ENCODE assay signal across 26 mouse cellular contexts in the genomic region with DNA sequence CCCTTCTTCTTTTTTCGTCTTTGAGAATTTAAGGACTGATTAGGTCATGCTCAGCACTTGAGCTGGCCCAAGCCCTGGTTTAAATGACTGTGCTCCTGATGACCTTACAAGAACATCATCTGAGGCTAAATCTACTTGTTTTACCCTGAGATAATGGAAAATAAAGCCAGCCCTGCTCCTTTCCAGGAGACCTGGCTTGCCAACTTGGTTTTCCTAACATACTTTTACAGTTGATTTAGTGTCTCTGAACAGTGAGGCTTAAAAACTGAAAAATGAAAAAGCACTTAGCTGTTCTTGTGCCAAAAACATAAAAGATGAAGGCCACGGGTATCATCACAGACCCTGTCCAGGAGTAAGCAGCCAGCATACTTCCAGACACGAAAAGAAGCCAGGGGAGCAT. TPM values are rescaled to one million over a fixed set of nuclear protein-coding genes. Genes with fewer than 3 reads are reported as not detected.
DNase-seq lines count a peak whose midpoint lies in the region; ATAC-seq and TF ChIP-seq lines count a peak whose summit lies in the region.
"Had no signal": no experiment of that assay in that cellular context is flagged by ENCODE, and none has a peak within 500 bp of the region (broad histone marks: within the 10 kb centered on the region; RNA-seq: fewer than 3 reads in every experiment).

No protein-coding gene starts in this region.

- DNase-seq in adrenal gland, adult 2 months = peak; percentile 28
- DNase-seq in adrenal gland, postnatal 14 days = no peak
- peak; percentile 23 for DNase-seq in gastrocnemius, postnatal 14 days
- DNase-seq in gastrocnemius, postnatal 10 days = no peak
- no peak for DNase-seq in stomach, postnatal 0 days (ENCODE audit: low spot score)
- DNase-seq in neural tube, embryonic 10.5 days (ENCODE audit: extremely low spot score, low spot score) = no peak
- DNase-seq: adrenal gland, postnatal 10 days; cerebellum, adult 11 months; cerebellum, adult 2 months; cerebellum, adult 9-11 months; cerebellum, postnatal 25 days; forebrain, postnatal 0 days; heart, adult 2 months; heart, postnatal 14 days; heart, postnatal 4 days had no signal

- WGBS in stomach, embryonic 15.5 days = 43% methylated on average over 3 of the region's 3 CpGs
- WGBS in stomach, postnatal 0 days = 41% methylated on average over 3 of the region's 3 CpGs

- no peak for TF ChIP-seq CTCF in stomach, postnatal 0 days (IDR thresholded peaks at IDR 0.05; ENCODE audit: low read depth)

- no peak for ATAC-seq in stomach, embryonic 15.5 days (ENCODE audit: insufficient read depth, low FRiP score, low read depth)
- no peak for ATAC-seq in stomach, postnatal 0 days (ENCODE audit: low FRiP score, low TSS enrichment)
- ATAC-seq: activated CD4-positive, CD25-positive, alpha-beta regulatory T cell, adult 4 months; forebrain, embryonic 14.5 days; forebrain, postnatal 0 days; hindbrain, postnatal 0 days; inflammation-experienced regulatory T-cells, adult 6 months had no signal

- no peak for TF ChIP-seq EP300 in stomach, postnatal 0 days (optimal IDR thresholded peaks at IDR 0.05)

- no peak overlapping the region for H3K9ac ChIP-seq in stomach, embryonic 15.5 days
- H3K9ac ChIP-seq in stomach, postnatal 0 days (ENCODE audit: low read length) = no peak overlapping the region
- H3K9ac ChIP-seq: embryonic facial prominence, embryonic 13.5 days; forebrain, postnatal 0 days; heart, embryonic 13.5 days; hindbrain, embryonic 14.5 days had no signal

- peaks cover 9% of the 10 kb centered on the region; the same call in 1 of the 2 replicates for H3K4me1 ChIP-seq in stomach, embryonic 15.5 days
- no peaks in the 10 kb centered on the region for H3K4me1 ChIP-seq in stomach, postnatal 0 days (replicated peaks; ENCODE audit: control insufficient read depth, insufficient read depth)

- H3K36me3 ChIP-seq in stomach, embryonic 15.5 days = no peaks in the 10 kb centered on the region
- H3K36me3 ChIP-seq in stomach, postnatal 0 days (ENCODE audit: control insufficient read depth, insufficient read depth, low read length) = no peaks in the 10 kb centered on the region
- H3K36me3 ChIP-seq: embryonic facial prominence, embryonic 13.5 days; heart, embryonic 10.5 days; heart, embryonic 13.5 days had no signal

- H3K9me3 ChIP-seq in stomach, embryonic 15.5 days = no peaks in the 10 kb centered on the region
- no peaks in the 10 kb centered on the region for H3K9me3 ChIP-seq in stomach, postnatal 0 days (ENCODE audit: control insufficient read depth, low read length)
- H3K9me3 ChIP-seq: embryonic facial prominence, embryonic 13.5 days; heart, embryonic 10.5 days; heart, embryonic 13.5 days had no signal

- H3K27me3 ChIP-seq in stomach, embryonic 15.5 days (replicated peaks) = no peaks in the 10 kb centered on the region
- H3K27me3 ChIP-seq in stomach, postnatal 0 days (ENCODE audit: control insufficient read depth, insufficient read depth, low read length) = no peaks in the 10 kb centered on the region
- H3K27me3 ChIP-seq: embryonic facial prominence, embryonic 13.5 days had no signal

- H3K4me2 ChIP-seq in stomach, embryonic 15.5 days = no peak overlapping the region
- no peak overlapping the region for H3K4me2 ChIP-seq in stomach, postnatal 0 days (replicated peaks; ENCODE audit: low read depth)
- H3K4me2 ChIP-seq: embryonic facial prominence, embryonic 13.5 days; heart, embryonic 13.5 days; hindbrain, embryonic 14.5 days had no signal

- intact Hi-C loops in gastrocnemius, postnatal 14 days (cut with DNase I; ENCODE audit: low total_unique reads) = no loop called here

- H3K27ac ChIP-seq in stomach, embryonic 15.5 days = 0 out of 2 replicates have a peak overlapping the region, but pooled peaks have one; percentile 19
- no peak overlapping the region for H3K27ac ChIP-seq in stomach, postnatal 0 days (replicated peaks)
- H3K27ac ChIP-seq: embryonic facial prominence, embryonic 13.5 days; heart, adult 2 months; heart, embryonic 10.5 days; heart, embryonic 13.5 days; hindbrain, embryonic 14.5 days; hindbrain, postnatal 0 days had no signal

- no peak overlapping the region for H3K4me3 ChIP-seq in stomach, embryonic 15.5 days (replicated peaks)
- H3K4me3 ChIP-seq in stomach, postnatal 0 days (ENCODE audit: low read depth, low read length) = no peak overlapping the region
- H3K4me3 ChIP-seq: embryonic facial prominence, embryonic 13.5 days; heart, adult 2 months; heart, embryonic 10.5 days; heart, embryonic 13.5 days had no signal

RNA-seq across cellular contexts. Expression of a gene that starts 13.0 kb away (rescaled TPM):
- total RNA-seq in adrenal gland, adult 2 months (2021) = 1 to 10 TPM; 1.3 to 2.9 TPM
- 0.65 and 1.1 TPM in 2 replicates for polyA plus RNA-seq in adrenal gland, adult 2 months (2012; rRNA removed)
- 4.8 and 4.9 TPM in 2 replicates for total RNA-seq in adrenal gland, postnatal 14 days (2021)
- 10 to 100 TPM; 11.0 to 14.2 TPM for total RNA-seq in gastrocnemius, postnatal 14 days (2021)
- 10 to 100 TPM; 20.7 to 30.6 TPM for total RNA-seq in gastrocnemius, postnatal 10 days (2021)
- polyA plus RNA-seq in stomach, embryonic 15.5 days (2015; fragmentation: Nextera tagmentation; extraction: Ambion mirVana) = 32.5 and 39.1 TPM in 2 replicates
- polyA plus RNA-seq in stomach, postnatal 0 days (2015; fragmentation: Nextera tagmentation; extraction: Ambion mirVana) = 17.2 and 19.8 TPM in 2 replicates
- total RNA-seq: common myeloid progenitor, adult 5-6 weeks; granulocyte monocyte progenitor cell, adult 5-6 weeks had no signal
- polyA plus RNA-seq: activated CD4-positive, CD25-positive, alpha-beta regulatory T cell, adult 4 months; inflammation-experienced regulatory T-cells, adult 6 months had no signal

Comparison
In these comparisons a context has a peak if more than half of its experiments do, and no peak if none do; other contexts are left out.
1. DNase-seq: peak in adrenal gland, adult 2 months (single experiment) and gastrocnemius, postnatal 14 days (single experiment); none in adrenal gland, postnatal 14 days (single experiment), gastrocnemius, postnatal 10 days (single experiment), stomach, postnatal 0 days (single experiment) and neural tube, embryonic 10.5 days (single experiment).